Mouse (Mus musculus) fibroblast of lung, adult 2 months (primary cell): ENCODE data around the gene Fyb.

Source experiments
- DNase-seq: peaks from one replicate; pipeline ENCODE4 v3.0.0-alpha.2; 2011; ENCODE audit warnings: low read depth

Gene Fyb

GRCm38 (mm10) chr15:6658081-6658480, 135.4 kb downstream of the Fyb start:
- DNase-seq, result no peak

- DNase-seq, result no peak
These were observed 139.3 kb downstream of the Fyb start for GRCm38 (mm10) chr15:6661951-6662350.

GRCm38 (mm10) chr15:6663991-6664390, 141.3 kb downstream of the Fyb start:
- DNase-seq, result no peak

GRCm38 (mm10) chr15:6666072-6666471, 143.4 kb downstream of the Fyb start:
- DNase-seq, result no peak

- no peak for DNase-seq
These were observed 146.3 kb downstream of the Fyb start for GRCm38 (mm10) chr15:6668793-6669437.

- no peak for DNase-seq
These were observed 155.8 kb downstream of the Fyb start for GRCm38 (mm10) chr15:6678479-6678878.

- no peak for DNase-seq
These were observed 179.5 kb downstream of the Fyb start for GRCm38 (mm10) chr15:6702164-6702563.

GRCm38 (mm10) chr15:6705351-6705901, 182.8 kb downstream of the Fyb start:
- no peak for DNase-seq

- peak; percentile 28 for DNase-seq
These were observed 184.9 kb downstream of the Fyb start for GRCm38 (mm10) chr15:6707551-6707935.

- no peak for DNase-seq
These were observed 185.4 kb downstream of the Fyb start, which contains the start of gene Rictor for GRCm38 (mm10) chr15:6707936-6708525. Rictor (plus strand) TSS chr15:6708379.

- DNase-seq, result no peak
These were observed 186.1 kb downstream of the Fyb start for GRCm38 (mm10) chr15:6708526-6709441.

GRCm38 (mm10) chr15:6709618-6710017, 187.0 kb downstream of the Fyb start:
- DNase-seq, result no peak

- no peak for DNase-seq
These were observed 187.7 kb downstream of the Fyb start for GRCm38 (mm10) chr15:6710341-6710740.

GRCm38 (mm10) chr15:6711226-6711625, 188.6 kb downstream of the Fyb start:
- DNase-seq, result no peak
